Mouse (Mus musculus): ENCODE data around the gene Gps2. TPM values are rescaled to one million over a fixed set of nuclear protein-coding genes. Genes with fewer than 3 reads are reported as not detected.

Gps2 gene
- total RNA-seq, 4 experiments from 2014 or later: 28.2 to 44.5 (median 38.4) TPM

- DNase-seq (ENCODE audit: low spot score in 2 of 2): no peak
Observed at GRCm38 (mm10) chr11:69964650-69965270, 51.1 kb downstream of the Gps2 start, which contains the start of gene Cldn7. Gene Cldn7, plus strand, starts transcription at chr11:69964779.

DNA sequence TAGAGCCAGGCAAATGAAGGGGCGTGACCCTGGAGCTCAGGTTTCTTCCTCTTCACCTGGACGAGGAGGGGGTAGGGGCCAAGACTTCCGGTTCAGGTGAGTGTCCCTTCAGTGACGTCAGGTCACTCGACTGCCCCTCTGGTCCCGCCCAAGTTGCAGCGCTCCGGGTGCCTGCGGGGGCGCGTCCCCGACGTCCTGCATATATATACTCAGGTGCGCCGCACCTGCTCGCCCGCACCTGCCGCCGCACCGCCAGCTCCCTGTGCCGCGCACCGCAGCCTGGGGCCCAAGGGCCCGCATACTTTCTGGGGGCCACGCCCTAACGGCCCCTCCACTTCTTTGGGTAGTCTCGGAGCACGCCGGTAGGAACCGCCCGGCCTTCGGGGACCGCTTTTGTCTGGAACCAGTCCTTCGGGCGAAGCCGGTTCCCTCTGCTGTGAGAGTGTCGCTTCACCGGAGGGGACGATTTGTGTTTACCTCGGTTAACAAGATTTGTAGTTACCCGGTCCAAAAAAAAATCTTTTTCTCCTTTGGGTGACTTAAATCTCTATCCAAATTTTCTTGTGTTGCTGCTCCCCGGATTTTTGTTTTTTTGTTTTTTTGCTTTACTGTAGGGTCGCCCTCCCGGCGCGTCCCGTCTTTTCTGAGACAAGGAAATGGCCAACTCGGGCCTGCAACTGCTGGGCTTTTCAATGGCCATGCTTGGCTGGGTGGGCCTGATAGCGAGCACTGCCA, 51.8 kb downstream of the Gps2 start:
- DNase-seq (ENCODE audit: low spot score in 2 of 2): no peak

Small RNA genes lying within 50 kb of the gene (microRNA-seq; reads per million reads assigned to microRNA genes)
- gene Mir6924: 0 reads per million in 2 experiments

Other genes with a start within 250 kb of the Gps2 start
- 100 to 1,000 TPM in 1 of 4 experiments, 10 to 100 TPM in 3; 10.8 to 113 (median 55.2) TPM for gene Cd68, start 247.7 kb upstream of the Gps2 start, total RNA-seq (2022)
- gene Eif4a1, start 241.5 kb upstream of the Gps2 start, total RNA-seq (2022): 100 to 1,000 TPM; 319 to 328 (median 325) TPM
- gene Senp3, start 231.8 kb upstream of the Gps2 start, total RNA-seq (2022): 100 to 1,000 TPM in 3 of 4 experiments, 10 to 100 TPM in 1; 82.9 to 123 (median 105) TPM
- 1 to 10 TPM; 2.9 to 3.8 (median 3.2) TPM for gene Tnfsf13, start 228.1 kb upstream of the Gps2 start, total RNA-seq (2022)
- 10 to 100 TPM in 3 of 4 experiments, 1 to 10 TPM in 1; 9.5 to 17.3 (median 14.4) TPM for gene Tnfsf12, start 218.0 kb upstream of the Gps2 start, total RNA-seq (2022)
- gene Tnfsfm13, start 217.8 kb upstream of the Gps2 start, total RNA-seq (2022): 1 to 10 TPM in 3 of 4 experiments, under 1 TPM in 1; 0.83 to 2.2 (median 1.3) TPM
- 10 to 100 TPM; 53.8 to 60.8 (median 59.1) TPM for gene Polr2a, start 155.3 kb upstream of the Gps2 start, total RNA-seq (2022)
- not detected for gene Slc35g3, start 151.9 kb upstream of the Gps2 start, total RNA-seq (2022)
- gene Zbtb4, start 148.0 kb upstream of the Gps2 start, total RNA-seq (2022): 100 to 1,000 TPM; 121 to 145 (median 129) TPM
- gene Chrnb1, start 117.9 kb upstream of the Gps2 start, total RNA-seq (2022): 1 to 10 TPM in 3 of 4 experiments, under 1 TPM in 1; 0.49 to 2.2 (median 1.1) TPM
- gene Fgf11, start 112.0 kb upstream of the Gps2 start, total RNA-seq (2022): 10 to 100 TPM; 26.1 to 36.5 (median 30.6) TPM
- gene Tmem102, start 108.3 kb upstream of the Gps2 start, total RNA-seq (2022): under 1 TPM in 2 of 4 experiments, not detected in 2; 0.17 to 0.47 TPM
- gene Gm39566, start 98.6 kb upstream of the Gps2 start, total RNA-seq (2022): not detected
- gene Spem2, start 95.4 kb upstream of the Gps2 start, total RNA-seq (2022): not detected
- under 1 TPM in 2 of 4 experiments, not detected in 2; 0.31 to 0.75 TPM for gene Spem1, start 91.7 kb upstream of the Gps2 start, total RNA-seq (2022)
- 100 to 1,000 TPM; 189 to 200 (median 199) TPM for gene Nlgn2, start 76.1 kb upstream of the Gps2 start, total RNA-seq (2022)
- gene Tmem256, start 75.4 kb upstream of the Gps2 start, total RNA-seq (2022): 100 to 1,000 TPM; 113 to 131 (median 121) TPM
- 10 to 100 TPM; 17.1 to 21.8 (median 20.0) TPM for gene Plscr3, start 67.5 kb upstream of the Gps2 start, total RNA-seq (2022)
- not detected for gene Tnk1, start 55.2 kb upstream of the Gps2 start, total RNA-seq (2022)
- not detected for gene Tmem95, start 35.9 kb upstream of the Gps2 start, total RNA-seq (2022)
- gene Kctd11, start 32.5 kb upstream of the Gps2 start, total RNA-seq (2022): 1 to 10 TPM; 1.4 to 2.8 (median 1.6) TPM
- under 1 TPM in 2 of 4 experiments, not detected in 2; 0.14 to 0.34 TPM for gene Acap1, start 18.3 kb upstream of the Gps2 start, total RNA-seq (2022)
- gene 2810408A11Rik, start 12.9 kb upstream of the Gps2 start, total RNA-seq (2022): under 1 TPM in 2 of 4 experiments, not detected in 2; 0.64 to 0.72 TPM
- 100 to 1,000 TPM in 3 of 4 experiments, 10 to 100 TPM in 1; 92.4 to 126 (median 112) TPM for gene Neurl4, start 12.8 kb upstream of the Gps2 start, total RNA-seq (2022)
- 100 to 1,000 TPM; 395 to 425 (median 420) TPM for gene Eif5a, start 8.1 kb downstream of the Gps2 start, total RNA-seq (2022)
- 10 to 100 TPM; 10.6 to 18.7 (median 13.9) TPM for gene Ybx2, start 21.9 kb downstream of the Gps2 start, total RNA-seq (2022)
- 1 to 10 TPM; 3.0 to 4.6 (median 3.8) TPM for gene Slc2a4, start 34.3 kb downstream of the Gps2 start, total RNA-seq (2022)
- gene Cldn7, start 50.9 kb downstream of the Gps2 start, total RNA-seq (2022): not detected
- gene Ctdnep1, start 67.3 kb downstream of the Gps2 start, total RNA-seq (2022): 100 to 1,000 TPM; 108 to 123 (median 119) TPM
- gene Elp5, start 68.6 kb downstream of the Gps2 start, total RNA-seq (2022): 10 to 100 TPM; 69.7 to 96.0 (median 77.7) TPM
- gene Gabarap, start 77.3 kb downstream of the Gps2 start, total RNA-seq (2022): 100 to 1,000 TPM; 232 to 255 (median 246) TPM
- gene Phf23, start 81.9 kb downstream of the Gps2 start, total RNA-seq (2022): 10 to 100 TPM; 45.2 to 59.7 (median 49.7) TPM
- 10 to 100 TPM; 35.4 to 54.0 (median 41.6) TPM for gene Dvl2, start 86.7 kb downstream of the Gps2 start, total RNA-seq (2022)
- 10 to 100 TPM; 60.3 to 69.1 (median 64.8) TPM for gene Acadvl, start 101.5 kb downstream of the Gps2 start, total RNA-seq (2022)
- gene Dlg4, start 103.1 kb downstream of the Gps2 start, total RNA-seq (2022): 100 to 1,000 TPM; 730 to 858 (median 789) TPM
- gene Asgr1, start 140.2 kb downstream of the Gps2 start, total RNA-seq (2022): 1 to 10 TPM in 1 of 4 experiments, under 1 TPM in 3; 0.79 to 3.0 (median 0.90) TPM
- under 1 TPM in 1 of 4 experiments, not detected in 3; 0.32 TPM for gene Asgr2, start 178.8 kb downstream of the Gps2 start, total RNA-seq (2022)
- gene Mgl2, start 216.4 kb downstream of the Gps2 start, total RNA-seq (2022): 1 to 10 TPM in 1 of 4 experiments, under 1 TPM in 2, not detected in 1; 0.45 to 1.9 (median 0.52) TPM
- gene Clec10a, start 242.3 kb downstream of the Gps2 start, total RNA-seq (2022): 1 to 10 TPM; 1.1 to 1.8 (median 1.4) TPM